Mouse (Mus musculus) spleen, adult 10 weeks (tissue): ENCODE measurements around the gene Gabrb3. TPM values are rescaled to one million over a fixed set of nuclear protein-coding genes. Genes with fewer than 3 reads are reported as not detected.

Experiments used
- polyA plus RNA-seq: library from polyadenylated mRNA; stranded (reverse); fragments of 350-450 nt; fragmentation: Illumina TruSeq; extraction: RNeasy Lipid Tissue Mini Kit (QIAGEN cat#74804); gene quantifications from one replicate; pipeline ENCODE4 v1.2.3, GENCODE M21; 2015; ENCODE audit warnings: low replicate concordance; ENCODE audit not compliant: insufficient read depth

The Gabrb3 gene
- polyA plus RNA-seq, result not detected

GRCm38 (mm10) chr7:57419392-57419791 is at the start of gene Gabrb3:
TSS of gene Gabrb3 (plus strand) at chr7:57419692.

DNA sequence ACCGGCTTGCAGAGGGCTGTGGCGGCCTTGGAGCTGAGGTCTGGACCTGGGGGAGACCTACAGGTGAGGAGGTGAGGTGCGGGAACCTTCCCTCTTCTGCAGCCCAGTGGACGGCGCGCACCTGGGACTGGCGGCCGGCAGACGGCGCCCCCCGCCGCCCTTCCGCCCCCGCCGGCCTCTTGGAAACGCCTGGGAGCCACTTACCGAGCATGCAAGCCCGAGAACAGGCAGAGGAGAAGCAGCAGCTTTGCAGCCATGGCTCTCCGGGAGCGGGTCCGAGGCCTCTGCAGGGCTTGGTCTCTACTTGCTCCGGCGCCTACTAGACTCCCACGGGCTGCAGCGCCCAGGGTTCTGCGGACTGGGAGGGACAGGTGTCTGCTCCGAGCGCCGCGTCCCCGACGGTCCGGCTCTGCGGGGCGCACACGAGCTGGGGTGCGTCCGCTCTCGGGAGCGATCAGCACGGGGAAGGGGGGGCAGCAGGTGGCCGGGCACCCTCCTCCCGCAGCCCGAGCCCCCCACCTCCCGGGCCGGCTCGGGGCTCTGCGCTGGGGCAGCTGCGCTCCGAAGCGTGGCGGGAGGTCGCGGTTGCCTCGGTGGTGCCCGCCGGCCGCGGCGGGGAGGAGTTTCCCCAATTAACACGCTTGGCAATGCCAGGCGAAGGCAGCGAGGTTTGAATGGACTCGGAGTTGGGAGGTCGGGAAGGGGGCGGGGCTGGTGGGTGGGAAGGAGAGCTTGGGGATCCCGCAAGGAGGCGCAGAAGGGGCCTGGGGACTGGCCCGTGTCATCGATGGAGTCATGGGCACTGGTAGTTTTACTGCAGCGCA is 32.8 kb upstream of the Gabrb3 start, which contains the start of gene Gabrg3:
Gabrg3 (minus strand) TSS at position 672 of the 824 bp plus-strand sequence.

DNA sequence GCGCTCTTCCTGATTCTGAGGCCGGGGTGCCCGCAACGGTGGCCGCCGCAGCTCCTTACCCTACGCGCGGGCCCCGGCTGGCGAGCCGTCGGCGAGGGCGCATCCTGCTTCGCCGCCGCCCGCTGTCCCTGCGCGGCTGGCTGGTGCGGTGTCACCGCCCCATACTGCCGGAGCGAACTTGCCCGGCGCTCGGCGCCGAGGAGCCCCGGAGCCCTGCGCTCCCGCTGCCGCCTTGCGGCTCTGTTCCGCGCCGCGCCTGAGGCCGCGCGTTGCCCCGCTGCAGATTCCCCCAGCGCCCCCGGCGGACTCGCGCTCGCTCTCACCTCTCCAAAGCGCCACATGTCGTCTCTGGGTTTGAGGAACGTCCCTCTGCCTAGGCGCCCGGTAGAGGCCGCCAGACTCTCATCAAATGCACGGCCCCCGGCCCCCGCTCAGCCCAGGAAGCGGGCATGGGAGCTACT is 90.2 kb downstream of the Gabrb3 start, which contains the start of gene Gabra5:
Gabra5 (minus strand) TSS at position 379 of the 461 bp plus-strand sequence.

Other genes with a start within 250 kb of the Gabrb3 start
- not detected for gene Gabrg3, start 32.5 kb upstream of the Gabrb3 start, polyA plus RNA-seq
- gene Gabra5, start 90.4 kb downstream of the Gabrb3 start, polyA plus RNA-seq, result not detected